Mouse (Mus musculus): ENCODE measurements around the gene Treml1. TPM values are rescaled to one million over a fixed set of nuclear protein-coding genes. Genes with fewer than 3 reads are reported as not detected.

Gene Treml1
- polyA plus RNA-seq, 1 experiment from 2014 or later: 0.42 TPM

DNA sequence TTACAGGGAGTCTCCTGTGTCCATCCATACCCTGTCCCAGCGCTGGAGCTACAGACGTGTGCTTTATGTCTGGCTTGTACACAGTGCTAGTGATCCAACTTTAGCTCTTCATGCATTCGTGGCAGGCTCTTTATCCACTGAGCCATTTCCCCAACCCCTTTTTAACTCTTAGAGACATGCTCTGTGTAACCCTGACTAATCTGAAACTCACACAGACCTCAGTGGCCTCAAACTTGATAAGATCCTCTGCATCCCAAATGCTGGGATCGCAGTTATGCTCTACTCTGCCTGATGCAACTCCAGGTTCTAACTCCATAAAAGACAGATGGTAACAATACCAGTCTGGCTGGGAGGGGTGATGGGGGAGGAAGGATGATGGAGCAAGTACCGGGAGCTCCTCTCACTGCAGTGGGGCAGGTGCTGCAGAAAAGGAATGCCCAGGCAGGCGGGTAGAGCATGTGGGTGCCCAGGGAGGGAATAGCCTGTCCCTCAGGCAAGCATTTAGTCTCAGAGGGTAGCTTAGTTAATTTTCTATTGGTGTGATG, 3.8 kb downstream of the Treml1 start:
- no peak for DNase-seq (ENCODE audit: low spot score)
- 70% methylated on average over 6 of the region's 6 CpGs for WGBS
- H3K4me1 ChIP-seq (ENCODE audit: control insufficient read depth, insufficient read depth, low read length): no peaks in the 10 kb centered on the region
- H3K27me3 ChIP-seq (replicated peaks; ENCODE audit: control insufficient read depth, insufficient read depth, low read length): no peaks in the 10 kb centered on the region
- no peaks in the 10 kb centered on the region for H3K9me3 ChIP-seq (replicated peaks; ENCODE audit: control insufficient read depth, low read length)
- no peak overlapping the region for H3K4me2 ChIP-seq (ENCODE audit: low read length)
- H3K4me3 ChIP-seq (ENCODE audit: low read depth, low read length): no peak overlapping the region
- no peaks in the 10 kb centered on the region for H3K36me3 ChIP-seq (ENCODE audit: control insufficient read depth, insufficient read depth, low read length)
- no peak overlapping the region for H3K9ac ChIP-seq (ENCODE audit: low read length)
- no peak overlapping the region for H3K27ac ChIP-seq (ENCODE audit: low read depth, low read length)
- ATAC-seq: no peak

GRCm38 (mm10) chr17:48365511-48366155, 5.9 kb downstream of the Treml1 start:
- no peak overlapping the region for H3K9ac ChIP-seq (ENCODE audit: low read length)
- no peak overlapping the region for H3K4me3 ChIP-seq (ENCODE audit: low read depth, low read length)
- WGBS: 69% methylated on average over 9 of the region's 9 CpGs
- H3K36me3 ChIP-seq (ENCODE audit: control insufficient read depth, insufficient read depth, low read length): no peaks in the 10 kb centered on the region
- H3K27ac ChIP-seq (ENCODE audit: low read depth, low read length): no peak overlapping the region
- no peaks in the 10 kb centered on the region for H3K9me3 ChIP-seq (replicated peaks; ENCODE audit: control insufficient read depth, low read length)
- no peaks in the 10 kb centered on the region for H3K27me3 ChIP-seq (replicated peaks; ENCODE audit: control insufficient read depth, insufficient read depth, low read length)
- no peaks in the 10 kb centered on the region for H3K4me1 ChIP-seq (ENCODE audit: control insufficient read depth, insufficient read depth, low read length)
- ATAC-seq (no peak), DNase-seq (ENCODE audit: low spot score) (no peak)
- no peak overlapping the region for H3K4me2 ChIP-seq (ENCODE audit: low read length)

DNA sequence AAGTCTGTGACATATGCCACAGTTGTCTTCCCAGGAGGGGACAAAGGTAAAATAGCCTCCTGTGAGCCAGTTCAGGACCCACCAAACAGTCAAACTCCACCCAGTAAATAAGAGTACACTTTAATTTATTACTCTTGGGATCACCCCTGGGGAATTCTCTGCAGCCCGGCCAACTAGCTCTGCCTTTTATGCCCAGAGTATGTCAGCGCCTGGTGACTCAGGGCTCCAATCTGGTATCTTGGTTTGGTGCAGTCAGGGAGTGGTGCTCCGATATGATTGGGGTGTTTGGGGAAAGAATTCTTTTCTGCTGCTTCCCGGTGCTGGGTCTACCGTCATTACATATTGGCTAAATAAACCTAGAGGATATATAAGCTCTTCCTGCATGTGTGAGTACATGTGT, 7.1 kb downstream of the Treml1 start:
- no peak overlapping the region for H3K4me3 ChIP-seq (ENCODE audit: low read depth, low read length)
- no peaks in the 10 kb centered on the region for H3K36me3 ChIP-seq (ENCODE audit: control insufficient read depth, insufficient read depth, low read length)
- no peak overlapping the region for H3K9ac ChIP-seq (ENCODE audit: low read length)
- no peak for DNase-seq (ENCODE audit: low spot score)
- 94% methylated on average over 5 of the region's 5 CpGs for WGBS
- no peaks in the 10 kb centered on the region for H3K27me3 ChIP-seq (replicated peaks; ENCODE audit: control insufficient read depth, insufficient read depth, low read length)
- H3K9me3 ChIP-seq (replicated peaks; ENCODE audit: control insufficient read depth, low read length): no peaks in the 10 kb centered on the region
- H3K27ac ChIP-seq (ENCODE audit: low read depth, low read length): no peak overlapping the region
- ATAC-seq: no peak
- H3K4me2 ChIP-seq (ENCODE audit: low read length): no peak overlapping the region
- no peaks in the 10 kb centered on the region for H3K4me1 ChIP-seq (ENCODE audit: control insufficient read depth, insufficient read depth, low read length)

DNA sequence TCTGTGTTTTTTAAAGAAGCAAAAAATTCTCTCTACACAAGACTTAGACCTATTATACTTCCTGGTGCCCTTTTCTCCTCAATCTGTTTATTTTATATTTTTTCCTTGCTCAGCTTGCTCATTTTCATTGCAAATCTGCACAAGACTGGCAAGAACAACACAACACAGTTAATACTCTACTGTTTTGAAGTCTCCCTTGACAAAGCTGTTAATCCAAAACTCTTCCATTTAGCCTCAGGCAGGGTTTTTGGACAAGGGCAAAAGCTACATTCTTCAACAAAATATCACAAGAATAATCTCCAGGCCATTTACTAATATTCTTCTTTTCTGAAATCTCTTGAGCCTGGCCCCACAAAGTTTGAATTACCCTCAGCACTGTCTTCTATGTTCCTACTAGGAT, 11.9 kb downstream of the Treml1 start:
- no peak for DNase-seq (ENCODE audit: low spot score)
- Histone ChIP-seq H3K9ac (ENCODE audit: low read length) (no peak overlapping the region), H3K27me3 (replicated peaks; ENCODE audit: control insufficient read depth, insufficient read depth, low read length) (no peaks in the 10 kb centered on the region), H3K27ac (ENCODE audit: low read depth, low read length) (no peak overlapping the region), H3K4me2 (ENCODE audit: low read length) (no peak overlapping the region), H3K4me1 (ENCODE audit: control insufficient read depth, insufficient read depth, low read length) (no peaks in the 10 kb centered on the region), H3K9me3 (replicated peaks; ENCODE audit: control insufficient read depth, low read length) (no peaks in the 10 kb centered on the region), H3K36me3 (ENCODE audit: control insufficient read depth, insufficient read depth, low read length) (no peaks in the 10 kb centered on the region), H3K4me3 (ENCODE audit: low read depth, low read length) (no peak overlapping the region)
- ATAC-seq: no peak

- Histone ChIP-seq H3K4me2 (ENCODE audit: low read length) (no peak overlapping the region), H3K4me1 (ENCODE audit: control insufficient read depth, insufficient read depth, low read length) (no peaks in the 10 kb centered on the region), H3K27ac (ENCODE audit: low read depth, low read length) (no peak overlapping the region), H3K4me3 (ENCODE audit: low read depth, low read length) (no peak overlapping the region), H3K9me3 (replicated peaks; ENCODE audit: control insufficient read depth, low read length) (no peaks in the 10 kb centered on the region), H3K36me3 (ENCODE audit: control insufficient read depth, insufficient read depth, low read length) (no peaks in the 10 kb centered on the region), H3K27me3 (replicated peaks; ENCODE audit: control insufficient read depth, insufficient read depth, low read length) (no peaks in the 10 kb centered on the region), H3K9ac (ENCODE audit: low read length) (no peak overlapping the region)
- DNase-seq (ENCODE audit: low spot score): no peak
- 86% methylated on average over 8 of the region's 8 CpGs for WGBS
- no peak for ATAC-seq
Observed at GRCm38 (mm10) chr17:48372987-48373386, 13.3 kb downstream of the Treml1 start.

- 95% methylated on average over 1 of the region's 1 CpGs for WGBS
- Histone ChIP-seq H3K9me3 (replicated peaks; ENCODE audit: control insufficient read depth, low read length) (no peaks in the 10 kb centered on the region), H3K36me3 (ENCODE audit: control insufficient read depth, insufficient read depth, low read length) (no peaks in the 10 kb centered on the region), H3K27me3 (replicated peaks; ENCODE audit: control insufficient read depth, insufficient read depth, low read length) (no peaks in the 10 kb centered on the region), H3K4me1 (ENCODE audit: control insufficient read depth, insufficient read depth, low read length) (no peaks in the 10 kb centered on the region), H3K4me3 (ENCODE audit: low read depth, low read length) (no peak overlapping the region), H3K4me2 (ENCODE audit: low read length) (no peak overlapping the region), H3K9ac (ENCODE audit: low read length) (no peak overlapping the region), H3K27ac (ENCODE audit: low read depth, low read length) (no peak overlapping the region)
- DNase-seq (ENCODE audit: low spot score) (no peak), ATAC-seq (no peak)
Observed at GRCm38 (mm10) chr17:48376102-48376501, 16.4 kb downstream of the Treml1 start.

GRCm38 (mm10) chr17:48379050-48379449, 19.3 kb downstream of the Treml1 start:
- H3K27me3 ChIP-seq (replicated peaks; ENCODE audit: control insufficient read depth, insufficient read depth, low read length): no peaks in the 10 kb centered on the region
- no peaks in the 10 kb centered on the region for H3K36me3 ChIP-seq (ENCODE audit: control insufficient read depth, insufficient read depth, low read length)
- no peak overlapping the region for H3K9ac ChIP-seq (ENCODE audit: low read length)
- no peak overlapping the region for H3K27ac ChIP-seq (ENCODE audit: low read depth, low read length)
- DNase-seq (ENCODE audit: low spot score): no peak
- no peak for ATAC-seq
- H3K4me1 ChIP-seq (ENCODE audit: control insufficient read depth, insufficient read depth, low read length): no peaks in the 10 kb centered on the region
- H3K4me2 ChIP-seq (ENCODE audit: low read length): no peak overlapping the region
- no peak overlapping the region for H3K4me3 ChIP-seq (ENCODE audit: low read depth, low read length)
- H3K9me3 ChIP-seq (replicated peaks; ENCODE audit: control insufficient read depth, low read length): no peaks in the 10 kb centered on the region

- Histone ChIP-seq H3K9me3 (replicated peaks; ENCODE audit: control insufficient read depth, low read length) (no peaks in the 10 kb centered on the region), H3K27ac (ENCODE audit: low read depth, low read length) (no peak overlapping the region), H3K4me3 (ENCODE audit: low read depth, low read length) (no peak overlapping the region), H3K36me3 (ENCODE audit: control insufficient read depth, insufficient read depth, low read length) (peaks cover 54% of the 10 kb centered on the region), H3K27me3 (replicated peaks; ENCODE audit: control insufficient read depth, insufficient read depth, low read length) (no peaks in the 10 kb centered on the region), H3K4me1 (ENCODE audit: control insufficient read depth, insufficient read depth, low read length) (no peaks in the 10 kb centered on the region), H3K9ac (ENCODE audit: low read length) (no peak overlapping the region), H3K4me2 (ENCODE audit: low read length) (no peak overlapping the region)
- whole genome bisulfite sequencing: 73% methylated on average over 2 of the region's 2 CpGs
- no peak for ATAC-seq
- no peak for DNase-seq (ENCODE audit: low spot score)
Observed at GRCm38 (mm10) chr17:48385786-48386461, 26.2 kb downstream of the Treml1 start.

DNA sequence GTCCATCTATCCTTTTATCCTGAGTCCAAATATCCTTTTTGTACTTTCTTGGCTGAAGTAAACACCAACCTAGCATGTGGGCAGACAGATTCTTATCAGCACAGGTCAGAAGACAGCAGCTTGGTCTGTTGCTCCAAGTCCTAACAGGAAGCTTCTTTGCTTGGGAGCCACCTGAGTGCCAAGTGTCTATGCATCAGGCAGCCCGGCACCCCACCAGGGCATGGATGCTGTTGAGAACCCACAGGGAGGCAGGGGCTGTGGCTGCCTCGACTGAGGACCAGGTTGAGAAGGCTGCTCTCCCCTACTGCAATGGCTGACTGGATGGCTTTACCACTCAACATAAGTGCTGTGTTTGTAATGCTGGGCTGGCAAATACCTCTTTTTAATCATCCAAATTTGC, 28.9 kb downstream of the Treml1 start:
- H3K27me3 ChIP-seq (replicated peaks; ENCODE audit: control insufficient read depth, insufficient read depth, low read length): no peaks in the 10 kb centered on the region
- peaks cover 81% of the 10 kb centered on the region for H3K36me3 ChIP-seq (ENCODE audit: control insufficient read depth, insufficient read depth, low read length)
- H3K4me2 ChIP-seq (ENCODE audit: low read length): no peak overlapping the region
- H3K9ac ChIP-seq (ENCODE audit: low read length): no peak overlapping the region
- H3K9me3 ChIP-seq (replicated peaks; ENCODE audit: control insufficient read depth, low read length): no peaks in the 10 kb centered on the region
- no peak overlapping the region for H3K27ac ChIP-seq (ENCODE audit: low read depth, low read length)
- H3K4me3 ChIP-seq (ENCODE audit: low read depth, low read length): no peak overlapping the region
- DNase-seq (ENCODE audit: low spot score) (no peak), ATAC-seq (no peak)
- WGBS: 83% methylated on average over 2 of the region's 2 CpGs
- no peaks in the 10 kb centered on the region for H3K4me1 ChIP-seq (ENCODE audit: control insufficient read depth, insufficient read depth, low read length)

Data from forebrain, embryonic 14.5 days (tissue).